Mouse (Mus musculus) MEL (cell line): Measurements from ENCODE around the gene Sfrp5. TPM values are rescaled to one million over a fixed set of nuclear protein-coding genes. Genes with fewer than 3 reads are reported as not detected.

ENCODE experiments used
- DNase-seq: peaks from one replicate; pipeline ENCODE4 v3.0.0; 2011; ENCODE audit warnings: low read depth, low spot score
- H3K27ac ChIP-seq: 2 replicates; pipeline ENCODE4 v1.5.1; 2012; ENCODE audit warnings: low read depth, mild to moderate bottlenecking, control low read depth, low read length, moderate library complexity; ENCODE audit not compliant: control insufficient read depth
- H3K27me3 ChIP-seq, 2 experiments: fragments of 150-350 bp in 1 of 2; sonication (generic) in 1 of 2; 2 replicates each; pipeline ENCODE4 v1.6.1; 2012; ENCODE audit warnings: low read length in 2 of 2, mild to moderate bottlenecking in 2 of 2, improper control_type of control experiment in 1 of 2, moderate library complexity in 1 of 2; ENCODE audit not compliant: insufficient read depth in 2 of 2, control insufficient read depth in 1 of 2
- H3K36me3 ChIP-seq, 2 experiments: 2 replicates each; pipeline ENCODE4 v1.6.1; 2012 to 2014; ENCODE audit warnings: low read length in 2 of 2, improper control_type of control experiment in 1 of 2, inconsistent platforms in 1 of 2, mild to moderate bottlenecking in 1 of 2; ENCODE audit not compliant: insufficient read depth in 2 of 2, control insufficient read depth in 1 of 2
- H3K4me1 ChIP-seq, 2 experiments: fragments of 150-350 bp in 1 of 2; sonication (generic) in 1 of 2; 2 replicates each; pipeline ENCODE4 v1.6.1; 2012; ENCODE audit warnings: low read length in 2 of 2, improper control_type of control experiment in 1 of 2, mild to moderate bottlenecking in 1 of 2; ENCODE audit not compliant: insufficient read depth in 2 of 2, control insufficient read depth in 1 of 2
- H3K4me3 ChIP-seq, 2 experiments: fragments of 150-350 bp in 1 of 2; sonication (generic) in 1 of 2; 2 replicates each; pipeline ENCODE4 v1.5.1; 2012; ENCODE audit warnings: low read depth in 2 of 2, low read length in 2 of 2, mild to moderate bottlenecking in 2 of 2, moderate library complexity in 2 of 2, control low read depth in 1 of 2, improper control_type of control experiment in 1 of 2; ENCODE audit not compliant: control insufficient read depth in 1 of 2, insufficient read depth in 1 of 2
- H3K79me2 ChIP-seq: 2 replicates; pipeline ENCODE4 v1.6.1; 2012; ENCODE audit warnings: mild to moderate bottlenecking, low read length, moderate library complexity; ENCODE audit not compliant: control insufficient read depth, poor library complexity, insufficient read depth
- H3K9ac ChIP-seq: 2 replicates; pipeline ENCODE4 v1.6.1; 2012; ENCODE audit warnings: low read depth, mild to moderate bottlenecking, control low read depth, low read length, moderate library complexity; ENCODE audit not compliant: control insufficient read depth, poor library complexity, severe bottlenecking
- H3K9me3 ChIP-seq: fragments of 150-350 bp; sonication (generic); replicated peaks from 2 replicates; pipeline ENCODE4 v1.6.1; 2012; ENCODE audit warnings: mild to moderate bottlenecking, low read length, improper control_type of control experiment, moderate library complexity; ENCODE audit not compliant: insufficient read depth
- BHLHE40 ChIP-seq: IDR thresholded peaks from 2 replicates; pipeline ENCODE4 v1.6.1; 2012; ENCODE audit warnings: low read depth, mild to moderate bottlenecking, inconsistent platforms, low read length, improper control_type of control experiment, borderline replicate concordance
- CHD1 ChIP-seq: IDR thresholded peaks from 2 replicates; pipeline ENCODE4 v1.6.1; 2012; ENCODE audit warnings: low read depth, mild to moderate bottlenecking, inconsistent platforms, low read length, improper control_type of control experiment
- CHD2 ChIP-seq: IDR thresholded peaks from 2 replicates; pipeline ENCODE4 v1.6.1; 2011; ENCODE audit warnings: low read length, improper control_type of control experiment
- CTCF ChIP-seq, 3 experiments: IDR thresholded peaks in 2 of 3; conservative IDR thresholded peaks in 1 of 3; 2 replicates each; pipeline ENCODE4 v1.5.1; 2011 to 2012; ENCODE audit warnings: low read length in 3 of 3, low read depth in 2 of 3, mild to moderate bottlenecking in 2 of 3, improper control_type of control experiment in 1 of 3, inconsistent platforms in 1 of 3, mixed read lengths in 1 of 3, moderate library complexity in 1 of 3; ENCODE audit not compliant: control insufficient read depth in 1 of 3, insufficient read depth in 1 of 3, poor library complexity in 1 of 3, severe bottlenecking in 1 of 3
- EP300 ChIP-seq, 2 experiments: IDR thresholded peaks; 2 replicates each; pipeline ENCODE4 v1.6.1; 2011; ENCODE audit warnings: improper control_type of control experiment in 2 of 2, low read length in 2 of 2, low read depth in 1 of 2, mild to moderate bottlenecking in 1 of 2
- GABPA ChIP-seq: IDR thresholded peaks from 2 replicates; pipeline ENCODE4 v1.6.1; 2012; ENCODE audit warnings: low read depth, mild to moderate bottlenecking, inconsistent platforms, low read length, improper control_type of control experiment, moderate library complexity
- GATA1 ChIP-seq: IDR thresholded peaks from 2 replicates; pipeline ENCODE4 v1.6.1; 2011; ENCODE audit warnings: low read depth, low read length, improper control_type of control experiment
- MAFK ChIP-seq: IDR thresholded peaks from 2 replicates; pipeline ENCODE4 v1.6.1; 2011; ENCODE audit warnings: low read depth, mild to moderate bottlenecking, low read length, improper control_type of control experiment, borderline replicate concordance
- MEF2A ChIP-seq: IDR thresholded peaks from 2 replicates; pipeline ENCODE4 v1.6.1; 2014; ENCODE audit warnings: low read depth, mild to moderate bottlenecking, inconsistent platforms, low read length, improper control_type of control experiment; ENCODE audit not compliant: poor library complexity, insufficient replicate concordance, severe bottlenecking; ENCODE audit errors: extremely low read depth
- MYB ChIP-seq: IDR thresholded peaks from 2 replicates; pipeline ENCODE4 v1.6.1; 2011; ENCODE audit warnings: mild to moderate bottlenecking, low read depth, low read length, improper control_type of control experiment
- MYC ChIP-seq: IDR thresholded peaks from 2 replicates; pipeline ENCODE4 v1.6.1; 2011; ENCODE audit warnings: low read depth, mild to moderate bottlenecking, low read length, improper control_type of control experiment, moderate library complexity
- NRF1 ChIP-seq: IDR thresholded peaks from 2 replicates; pipeline ENCODE4 v1.6.1; 2014; ENCODE audit warnings: low read depth, mild to moderate bottlenecking, inconsistent platforms, low read length, improper control_type of control experiment, moderate library complexity; ENCODE audit not compliant: poor library complexity, insufficient read depth, severe bottlenecking
- POLR2AphosphoS2 ChIP-seq: IDR thresholded peaks from 2 replicates; pipeline ENCODE4 v1.6.1; 2011; ENCODE audit warnings: low read length, improper control_type of control experiment
- POLR2AphosphoS5 ChIP-seq: IDR thresholded peaks from 2 replicates; pipeline ENCODE4 v1.6.1; 2012; ENCODE audit warnings: low read depth, borderline replicate concordance, mild to moderate bottlenecking, inconsistent platforms, low read length, moderate library complexity, mixed read lengths
- RAD21 ChIP-seq: IDR thresholded peaks from 2 replicates; pipeline ENCODE4 v1.6.1; 2011; ENCODE audit warnings: mild to moderate bottlenecking, low read depth, low read length, improper control_type of control experiment
- SIN3A ChIP-seq: IDR thresholded peaks from 2 replicates; pipeline ENCODE4 v1.6.1; 2012; ENCODE audit warnings: low read length, improper control_type of control experiment, inconsistent platforms
- TAL1 ChIP-seq: IDR thresholded peaks from 2 replicates; pipeline ENCODE4 v1.6.1; 2012; ENCODE audit warnings: mild to moderate bottlenecking, inconsistent platforms, low read length, moderate library complexity, mixed read lengths
- TBP ChIP-seq: IDR thresholded peaks from 2 replicates; pipeline ENCODE4 v1.8.0; 2011; ENCODE audit warnings: low read depth, low read length, improper control_type of control experiment
- TCF12 ChIP-seq: IDR thresholded peaks from 2 replicates; pipeline ENCODE4 v1.6.1; 2014; ENCODE audit warnings: low read depth, mild to moderate bottlenecking, inconsistent platforms, low read length, improper control_type of control experiment, moderate library complexity
- USF2 ChIP-seq, 2 experiments: IDR thresholded peaks; 2 replicates each; pipeline ENCODE4 v1.6.1; 2011 to 2012; ENCODE audit warnings: improper control_type of control experiment in 2 of 2, low read length in 2 of 2, borderline replicate concordance in 1 of 2, inconsistent platforms in 1 of 2, low read depth in 1 of 2, mild to moderate bottlenecking in 1 of 2; ENCODE audit not compliant: insufficient read depth in 1 of 2
- ZKSCAN1 ChIP-seq: IDR thresholded peaks from 2 replicates; pipeline ENCODE4 v1.6.1; 2012; ENCODE audit warnings: low read depth, mild to moderate bottlenecking, inconsistent platforms, low read length, improper control_type of control experiment, moderate library complexity
- ZMIZ1 ChIP-seq: IDR thresholded peaks from 2 replicates; pipeline ENCODE4 v1.6.1; 2012; ENCODE audit warnings: low read depth, mild to moderate bottlenecking, inconsistent platforms, low read length, improper control_type of control experiment, moderate library complexity
- ZNF384 ChIP-seq: IDR thresholded peaks from 2 replicates; pipeline ENCODE4 v1.6.1; 2012; ENCODE audit warnings: low read depth, mild to moderate bottlenecking, inconsistent platforms, low read length, improper control_type of control experiment
- polyA plus RNA-seq, 2 experiments: library from polyadenylated mRNA; stranded (reverse) in 1 of 2; unstranded in 1 of 2; fragments of >175 nt in 1 of 2; fragments of >200 nt in 1 of 2; gene quantifications; 2 replicates each; pipeline versions ENCODE4 v1.2.1 to v1.2.4; 2012; ENCODE audit warnings: low replicate concordance in 2 of 2, low read depth in 1 of 2; ENCODE audit not compliant: insufficient read length in 2 of 2, insufficient read depth in 1 of 2, missing spikeins in 1 of 2
- total RNA-seq: library from RNA; depleted of rRNA; stranded (reverse); fragments of 300-350 nt; gene quantifications from 2 replicates; pipeline ENCODE4 v1.2.3, GENCODE M21; 2012

The Sfrp5 gene
- total and polyA plus RNA-seq, 3 experiments: 0.50 TPM; not detected in 2

DNA sequence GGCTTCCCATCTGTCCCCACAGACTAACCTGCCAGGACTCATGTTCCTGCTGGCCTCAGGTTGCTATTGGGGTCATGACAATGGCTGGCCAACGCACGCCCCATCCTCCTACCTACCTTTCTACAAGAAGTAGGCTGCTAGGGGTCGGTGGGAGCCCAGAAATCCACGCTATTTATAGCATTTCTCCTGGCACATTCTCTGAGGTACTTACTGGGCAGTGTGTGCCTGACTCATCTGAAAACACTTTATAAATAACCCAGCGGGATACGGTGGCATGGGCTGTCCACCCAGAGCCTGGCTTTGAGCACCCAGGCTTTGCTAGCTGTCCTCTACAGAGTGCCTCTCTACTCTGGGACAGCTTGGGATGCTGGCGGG is 36.3 kb upstream of the Sfrp5 start:
- no peak overlapping the region for H3K4me3 ChIP-seq
- H3K79me2 ChIP-seq: no peaks in the 10 kb centered on the region
- H3K36me3 ChIP-seq: no peaks in the 10 kb centered on the region; a peak in 1 of 4 replicates
- H3K4me1 ChIP-seq: peaks cover 0 to 20% of the 10 kb centered on the region in 2 experiments; a peak in 2 of 4 replicates
- H3K9me3 ChIP-seq: no peaks in the 10 kb centered on the region
- TF ChIP-seq SIN3A: no peak
- TF ChIP-seq RAD21: no peak
- TF ChIP-seq GATA1: no peak
- no peaks in the 10 kb centered on the region for H3K27me3 ChIP-seq
- no peak overlapping the region for H3K9ac ChIP-seq
- no peak overlapping the region for H3K27ac ChIP-seq
- DNase-seq: no peak

- Histone ChIP-seq H3K27ac (no peak overlapping the region), H3K27me3 (no peaks in the 10 kb centered on the region), H3K9ac (no peak overlapping the region), H3K4me1 (peaks cover 0 to 16% of the 10 kb centered on the region in 2 experiments; a peak in 2 of 4 replicates), H3K9me3 (no peaks in the 10 kb centered on the region), H3K36me3 (no peaks in the 10 kb centered on the region; a peak in 1 of 4 replicates), H3K79me2 (no peaks in the 10 kb centered on the region), H3K4me3 (no peak overlapping the region)
- peak; percentile 46 for DNase-seq
- TF ChIP-seq SIN3A: no peak
- TF ChIP-seq MEF2A: no peak
- TF ChIP-seq EP300 (IDR thresholded peaks at IDR 0.05; ENCODE audit: low read depth in 1 of 2, low read length in 2 of 2): peak; percentile 26 to 30; a peak in 1 of 4 replicates
These were observed 35.7 kb upstream of the Sfrp5 start for GRCm38 (mm10) chr19:42237602-42238340.

DNA sequence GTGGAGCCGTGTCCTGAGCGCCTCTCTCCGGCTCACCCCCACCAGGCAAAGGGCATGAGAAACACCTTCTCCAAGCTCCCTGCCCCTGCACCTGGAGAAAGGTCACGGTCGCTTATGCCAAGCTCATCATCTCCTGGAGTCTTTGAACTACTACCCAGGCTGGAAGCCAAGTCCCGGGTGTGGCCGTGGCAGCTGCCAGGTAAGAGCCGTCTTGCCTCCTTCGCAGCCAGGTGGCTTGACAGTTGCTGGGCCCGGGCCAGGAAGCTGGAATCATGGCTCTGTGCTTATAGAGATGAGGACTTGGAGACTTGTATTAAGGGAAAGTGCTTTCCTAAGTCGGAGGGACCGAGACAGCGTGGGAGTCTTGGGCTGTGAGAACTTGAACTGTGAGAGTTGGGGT is 28.9 kb upstream of the Sfrp5 start:
- H3K79me2 ChIP-seq: no peaks in the 10 kb centered on the region
- H3K27me3 ChIP-seq: no peaks in the 10 kb centered on the region
- H3K9me3 ChIP-seq: no peaks in the 10 kb centered on the region
- no peak overlapping the region for H3K27ac ChIP-seq
- no peak for DNase-seq
- TF ChIP-seq MAFK (no peak), CHD2 (no peak), GABPA (no peak), MYB (no peak), NRF1 (no peak), POLR2AphosphoS5 (no peak), TAL1 (no peak), ZNF384 (no peak), TBP (no peak), ZKSCAN1 (no peak), ZMIZ1 (no peak), CTCF (IDR thresholded peaks at IDR 0.05 in 2 of 3, conservative IDR thresholded peaks at IDR 0.05 in 1 of 3; ENCODE audit: control insufficient read depth in 1 of 3, insufficient read depth in 1 of 3, low read depth in 2 of 3, low read length in 3 of 3, poor library complexity in 1 of 3, severe bottlenecking in 1 of 3) (no peak), MYC (no peak), CHD1 (no peak), TCF12 (no peak), MEF2A (no peak), USF2 (IDR thresholded peaks at IDR 0.05; ENCODE audit: borderline replicate concordance in 1 of 2, insufficient read depth in 1 of 2, low read depth in 1 of 2, low read length in 2 of 2) (no peak), RAD21 (no peak), POLR2AphosphoS2 (no peak), BHLHE40 (no peak)
- TF ChIP-seq, all 39 proteins: peak for 0
- Histone ChIP-seq H3K4me3 (no peak overlapping the region), H3K4me1 (peaks cover 3 to 15% of the 10 kb centered on the region in 2 experiments; a peak in 3 of 4 replicates), H3K9ac (no peak overlapping the region), H3K36me3 (peaks cover 0 to 9% of the 10 kb centered on the region in 2 experiments; a peak in 2 of 4 replicates)
